Mouse (Mus musculus) testis, adult 2 months (tissue): ENCODE data around the gene Rfx5. TPM values are rescaled to one million over a fixed set of nuclear protein-coding genes. Genes with fewer than 3 reads are reported as not detected.
A peak's percentile ranks its signal among the peaks of the same experiment; 100 is the strongest.

Source experiments
- H3K27ac ChIP-seq: fragments of 200-500 bp; 2 replicates; pipeline ENCODE4 v1.5.1; 2012; ENCODE audit warnings: low read depth, low read length; ENCODE audit not compliant: control insufficient read depth, insufficient read depth
- H3K27me3 ChIP-seq: fragments of 200-500 bp; 2 replicates; pipeline ENCODE4 v1.6.1; 2012; ENCODE audit warnings: mild to moderate bottlenecking, low read length, moderate library complexity; ENCODE audit not compliant: control insufficient read depth, insufficient read depth
- H3K36me3 ChIP-seq: fragments of 200-500 bp; 2 replicates; pipeline ENCODE4 v1.6.1; 2012; ENCODE audit warnings: mild to moderate bottlenecking, low read length; ENCODE audit not compliant: control insufficient read depth, insufficient read depth
- H3K4me1 ChIP-seq: fragments of 200-500 bp; 2 replicates; pipeline ENCODE4 v1.6.1; 2012; ENCODE audit warnings: low read length; ENCODE audit not compliant: control insufficient read depth, insufficient read depth
- H3K4me3 ChIP-seq: fragments of 200-500 bp; 2 replicates; pipeline ENCODE4 v1.5.1; 2012; ENCODE audit warnings: low read depth, mild to moderate bottlenecking, low read length, moderate library complexity, mixed read lengths; ENCODE audit not compliant: control insufficient read depth
- CTCF ChIP-seq: fragments of 200-500 bp; IDR thresholded peaks from 2 replicates; pipeline ENCODE4 v1.5.1; 2012; ENCODE audit warnings: low read depth, mild to moderate bottlenecking, inconsistent platforms, low read length, moderate library complexity; ENCODE audit not compliant: control insufficient read depth, insufficient read depth, insufficient replicate concordance
- POLR2A ChIP-seq: fragments of 200-500 bp; IDR thresholded peaks from 2 replicates; pipeline ENCODE4 v1.6.1; 2012; ENCODE audit warnings: low read depth, mild to moderate bottlenecking, inconsistent platforms, low read length, moderate library complexity; ENCODE audit not compliant: control insufficient read depth
- polyA plus RNA-seq: library from polyadenylated mRNA; depleted of rRNA; stranded (reverse); fragments of >200 nt; gene quantifications from 2 replicates; pipeline ENCODE4 v1.2.3, GENCODE M21; 2012

The Rfx5 gene
- polyA plus RNA-seq, 1 experiment = 13.6 TPM

DNA sequence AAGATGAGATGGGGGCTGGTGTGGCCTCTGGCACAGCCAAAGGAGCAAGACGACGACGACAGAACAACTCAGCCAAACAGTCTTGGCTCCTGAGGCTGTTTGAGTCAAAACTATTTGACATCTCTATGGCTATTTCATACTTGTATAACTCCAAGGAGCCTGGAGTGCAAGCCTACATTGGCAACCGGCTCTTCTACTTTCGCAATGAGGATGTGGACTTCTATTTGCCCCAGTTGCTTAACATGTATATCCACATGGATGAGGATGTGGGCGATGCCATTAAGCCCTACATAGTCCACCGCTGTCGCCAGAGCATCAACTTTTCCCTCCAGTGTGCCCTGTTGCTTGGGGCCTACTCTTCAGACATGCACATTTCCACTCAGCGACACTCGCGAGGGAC, 30.4 kb downstream of the Rfx5 start:
- Histone ChIP-seq H3K27me3 (no peaks in the 10 kb centered on the region), H3K4me1 (no peaks in the 10 kb centered on the region; the same call in 1 of the 2 replicates), H3K27ac (no peak overlapping the region), H3K4me3 (no peak overlapping the region), H3K36me3 (peaks cover 7% of the 10 kb centered on the region)
- TF ChIP-seq CTCF = no peak
- no peak for TF ChIP-seq POLR2A

DNA sequence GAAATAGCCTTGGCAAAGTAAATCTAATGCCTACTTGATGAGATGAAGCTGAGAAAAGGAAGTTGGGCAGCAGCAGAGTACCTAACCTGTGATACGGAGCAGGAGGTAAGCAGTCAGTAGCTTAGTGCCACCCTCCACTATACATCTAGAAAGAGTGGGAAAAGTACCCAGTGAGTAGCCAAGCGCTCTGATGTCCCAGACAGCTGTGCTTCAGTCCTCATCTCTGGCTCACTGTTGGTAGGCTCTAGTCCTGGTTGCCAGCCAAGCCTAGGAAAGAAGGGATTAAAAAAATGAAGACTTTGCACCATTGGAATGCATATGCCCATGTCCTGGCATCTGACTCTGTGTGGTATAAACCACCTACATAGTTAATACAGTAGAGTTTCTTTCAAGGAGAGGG, 31.6 kb downstream of the Rfx5 start:
- Histone ChIP-seq H3K27me3 (no peaks in the 10 kb centered on the region), H3K4me3 (no peak overlapping the region), H3K36me3 (peaks cover 7% of the 10 kb centered on the region)

DNA sequence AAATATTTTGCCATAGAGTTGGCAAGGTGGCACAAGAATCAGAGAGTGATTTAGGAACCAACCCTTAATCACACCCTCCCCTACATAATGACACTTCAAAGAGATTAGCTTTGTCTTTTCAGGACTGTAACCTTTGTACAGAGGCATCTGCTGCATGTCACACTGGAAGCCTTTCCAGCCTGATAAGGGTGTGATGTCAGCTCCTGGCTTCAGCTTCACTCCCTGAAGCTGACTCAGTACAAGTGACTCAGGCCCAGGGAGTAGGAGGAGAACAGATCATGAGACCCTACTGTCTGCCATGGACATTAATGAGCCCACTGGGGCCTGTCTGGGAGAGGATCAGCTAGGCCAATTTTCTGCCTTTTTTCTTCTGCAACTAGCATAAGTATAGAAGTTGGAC, 33.7 kb downstream of the Rfx5 start:
- Histone ChIP-seq H3K4me3 (no peak overlapping the region), H3K27ac (no peak overlapping the region), H3K36me3 (peaks cover 7% of the 10 kb centered on the region), H3K27me3 (no peaks in the 10 kb centered on the region), H3K4me1 (no peaks in the 10 kb centered on the region; the same call in 1 of the 2 replicates)
- TF ChIP-seq CTCF = no peak
- no peak for TF ChIP-seq POLR2A

More for the DNA sequence above, 31.6 kb downstream of the Rfx5 start:
- TF ChIP-seq POLR2A = no peak
- TF ChIP-seq CTCF = no peak
- no peaks in the 10 kb centered on the region; the same call in 1 of the 2 replicates for H3K4me1 ChIP-seq
- H3K27ac ChIP-seq = no peak overlapping the region

DNA sequence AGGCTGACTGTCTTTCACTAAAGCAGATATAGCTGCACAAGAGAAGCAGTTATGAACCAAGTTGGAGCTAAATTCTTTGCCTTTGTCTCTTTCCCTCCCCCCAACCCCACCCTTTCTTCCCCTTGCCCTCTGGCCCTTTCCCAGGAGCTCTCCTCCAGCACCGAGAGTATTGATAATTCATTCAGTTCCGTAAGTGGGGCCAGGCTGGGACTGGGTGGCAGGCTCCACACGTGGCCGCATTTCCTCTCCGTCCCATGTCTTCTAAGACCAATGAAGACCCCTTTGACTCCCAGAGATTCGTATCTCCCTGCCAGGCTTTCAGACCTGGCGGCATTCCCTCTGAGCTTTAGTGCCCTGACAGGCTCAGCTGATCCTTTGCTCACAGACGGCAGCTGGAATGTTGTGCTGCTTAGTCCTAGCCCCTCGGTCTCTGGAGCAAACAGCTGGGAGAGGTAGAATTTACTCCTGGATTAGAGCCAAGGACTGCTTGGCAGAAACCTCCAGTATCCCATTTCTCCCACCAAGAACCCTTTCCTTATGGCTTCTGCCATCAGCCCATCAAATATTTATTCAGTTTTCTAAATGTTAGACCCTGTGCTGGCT, 35.4 kb downstream of the Rfx5 start:
- Histone ChIP-seq H3K36me3 (peaks cover 6% of the 10 kb centered on the region), H3K27me3 (no peaks in the 10 kb centered on the region), H3K4me3 (no peak overlapping the region), H3K27ac (no peak overlapping the region), H3K4me1 (no peaks in the 10 kb centered on the region; the same call in 1 of the 2 replicates)
- TF ChIP-seq POLR2A = no peak
- TF ChIP-seq CTCF = no peak

DNA sequence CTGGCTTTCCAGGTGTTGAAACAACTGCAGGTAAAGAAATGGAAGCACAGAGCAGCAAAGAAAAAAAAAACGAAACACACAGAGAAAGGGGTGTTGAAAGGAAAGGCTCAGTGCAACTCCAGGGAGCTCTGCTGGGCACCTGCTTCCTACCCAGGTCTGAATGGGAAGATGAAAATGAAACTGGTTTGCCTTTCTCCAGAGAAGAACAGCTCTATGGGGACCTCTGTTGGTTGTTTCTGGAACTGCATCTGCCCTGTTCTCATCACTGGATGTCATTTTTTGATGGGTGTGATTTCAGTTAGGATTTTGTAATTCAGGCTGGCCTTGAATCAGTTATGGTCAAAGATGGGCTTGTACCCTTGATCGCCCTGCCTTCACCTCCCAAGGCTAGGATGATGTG, 43.1 kb downstream of the Rfx5 start:
- Histone ChIP-seq H3K27ac (no peak overlapping the region), H3K36me3 (peaks cover 8% of the 10 kb centered on the region), H3K4me1 (no peaks in the 10 kb centered on the region), H3K27me3 (no peaks in the 10 kb centered on the region), H3K4me3 (no peak overlapping the region)
- TF ChIP-seq CTCF (peak; percentile 44; the same call in 1 of the 2 replicates), POLR2A (no peak)

DNA sequence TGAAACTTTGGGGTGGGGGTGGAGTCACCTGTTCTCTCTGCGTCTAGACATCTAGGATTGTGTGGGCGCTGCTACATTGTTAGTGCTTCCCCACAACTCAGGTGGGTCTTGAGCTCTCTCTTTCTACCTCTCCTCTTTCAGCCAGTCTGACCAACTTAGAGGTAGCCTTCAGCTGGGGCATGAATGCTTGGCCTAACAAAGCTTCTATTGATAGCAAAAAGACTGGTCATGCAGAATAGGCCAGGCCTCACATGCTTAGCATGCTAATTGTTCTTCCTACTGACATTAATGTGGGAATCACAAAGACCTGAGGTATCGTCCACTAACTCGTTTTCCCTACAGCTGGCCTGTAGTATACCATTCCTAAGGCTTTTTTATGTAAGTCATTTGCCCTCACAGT, 48.7 kb downstream of the Rfx5 start:
- H3K27ac ChIP-seq = no peak overlapping the region
- no peaks in the 10 kb centered on the region for H3K4me1 ChIP-seq
- H3K4me3 ChIP-seq = no peak overlapping the region
- H3K36me3 ChIP-seq = peaks cover 7% of the 10 kb centered on the region
- no peaks in the 10 kb centered on the region for H3K27me3 ChIP-seq
- no peak for TF ChIP-seq POLR2A
- no peak for TF ChIP-seq CTCF

DNA sequence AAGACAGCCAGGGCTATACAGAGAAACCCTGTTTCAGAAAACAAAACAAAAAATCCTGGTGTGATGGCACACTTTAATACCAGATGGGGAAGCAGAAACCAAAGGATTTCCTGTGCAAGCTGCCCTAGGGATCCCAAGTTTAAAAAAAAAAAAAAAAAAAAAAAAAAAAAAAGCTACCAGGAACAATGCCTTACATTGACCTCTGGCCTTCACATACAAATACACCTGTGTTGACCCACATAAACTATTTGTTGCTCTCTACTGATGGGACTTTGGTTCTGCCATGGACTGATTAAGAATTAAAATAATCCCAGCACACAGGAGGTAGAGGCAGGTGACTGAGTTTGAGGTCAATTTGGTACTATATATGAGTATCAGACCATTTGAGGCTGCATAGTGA, 49.4 kb downstream of the Rfx5 start:
- H3K27ac ChIP-seq = no peak overlapping the region
- H3K4me1 ChIP-seq = no peaks in the 10 kb centered on the region
- no peak for TF ChIP-seq CTCF
- no peak for TF ChIP-seq POLR2A
- no peak overlapping the region for H3K4me3 ChIP-seq
- H3K27me3 ChIP-seq = no peaks in the 10 kb centered on the region
- peaks cover 7% of the 10 kb centered on the region for H3K36me3 ChIP-seq

DNA sequence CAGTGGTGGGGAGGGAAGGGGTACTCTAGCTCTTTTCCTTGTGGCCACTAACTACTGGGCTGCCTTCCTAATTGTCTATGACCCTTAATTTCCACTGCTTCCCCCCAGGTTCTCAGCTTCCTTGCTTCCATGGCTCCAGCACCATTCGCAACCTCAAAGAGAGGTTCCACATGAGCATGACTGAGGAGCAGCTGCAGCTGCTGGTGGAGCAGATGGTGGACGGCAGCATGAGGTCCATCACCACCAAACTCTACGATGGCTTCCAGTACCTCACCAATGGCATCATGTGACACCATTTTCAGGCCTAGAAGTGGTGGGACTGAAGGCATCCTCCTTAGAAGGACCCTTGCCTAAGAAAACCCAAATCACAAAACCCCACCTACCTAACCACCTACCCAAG, 51.8 kb downstream of the Rfx5 start:
- Histone ChIP-seq H3K36me3 (peaks cover 7% of the 10 kb centered on the region), H3K4me1 (no peaks in the 10 kb centered on the region), H3K4me3 (no peak overlapping the region), H3K27me3 (no peaks in the 10 kb centered on the region), H3K27ac (no peak overlapping the region)
- TF ChIP-seq POLR2A (no peak), CTCF (no peak)
